Mouse (Mus musculus) cerebellum, adult 18-20 months (tissue): ENCODE data around the gene Zfp185.

ENCODE experiments used
- DNase-seq, 2 experiments: peaks; one replicate each; pipeline ENCODE4 v3.0.0; 2021

Zfp185 gene

DNA sequence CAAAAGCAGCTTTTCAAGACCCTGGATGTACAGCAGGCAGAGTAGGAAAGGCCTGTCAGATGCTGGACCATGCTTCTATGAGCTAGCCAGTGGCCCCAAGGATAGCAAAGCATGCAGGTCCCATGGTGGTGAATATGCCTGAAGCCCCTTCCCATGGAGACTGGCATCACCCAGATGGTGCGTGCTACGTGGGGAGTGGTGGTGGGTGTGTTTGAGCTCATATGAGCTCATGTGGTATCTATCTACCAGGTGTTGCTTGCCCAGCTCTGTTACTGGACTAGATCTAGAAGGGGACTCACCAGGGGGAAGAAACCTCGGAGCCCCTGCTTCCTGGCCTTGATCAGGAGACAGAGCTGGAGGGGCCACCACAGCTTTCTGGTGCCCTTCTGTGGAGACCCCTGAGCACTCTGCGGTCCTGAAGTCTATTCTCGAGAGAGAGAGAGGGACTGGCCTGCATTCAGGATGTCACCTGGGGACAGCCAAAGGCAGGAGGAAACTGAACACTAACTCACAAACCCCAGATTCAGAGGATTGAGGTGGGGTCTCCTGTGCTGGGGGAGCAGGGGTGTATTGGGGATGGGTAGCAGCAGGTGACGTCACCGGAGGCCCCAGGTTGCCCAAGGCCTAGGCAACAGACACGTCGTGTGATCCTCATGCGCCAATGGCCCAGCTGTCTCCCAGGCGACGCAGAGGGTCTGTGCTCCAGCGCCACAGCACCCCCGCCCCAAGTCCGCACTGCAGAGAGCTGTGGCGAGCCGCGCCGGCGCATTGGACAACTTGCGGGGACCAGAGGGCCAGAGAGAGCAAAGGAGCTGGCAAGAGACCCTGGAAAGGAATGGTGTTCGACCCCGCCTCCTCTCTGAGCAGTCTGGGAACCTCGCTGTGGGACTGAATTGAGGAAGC is 76.6 kb downstream of the Zfp185 start:
- DNase-seq: peak; percentile 19 to 44

DNA sequence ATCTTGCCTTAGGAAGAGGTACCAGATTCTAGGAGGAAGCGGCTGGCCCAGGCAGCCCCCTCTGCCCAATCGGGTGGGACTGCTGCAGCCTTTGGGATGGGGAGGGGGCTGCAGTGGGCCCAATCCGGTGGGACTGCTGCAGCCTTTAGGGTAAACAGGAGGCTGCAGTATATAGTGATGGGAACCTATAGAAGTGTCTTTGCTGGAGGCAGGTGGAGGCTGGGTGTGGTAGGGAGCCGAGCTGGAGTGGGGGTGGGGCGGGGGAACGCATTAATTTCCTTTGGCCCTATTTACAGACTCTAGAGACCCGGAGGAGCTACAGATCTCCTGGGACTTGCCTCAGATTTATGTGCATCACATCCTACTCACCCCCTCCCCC is 77.3 kb downstream of the Zfp185 start, which contains the start of gene Pnma3:
Gene Pnma3 (plus strand): TSS at position 373 of the 379 bp plus-strand sequence.
- DNase-seq: peak; percentile 9 to 18

DNA sequence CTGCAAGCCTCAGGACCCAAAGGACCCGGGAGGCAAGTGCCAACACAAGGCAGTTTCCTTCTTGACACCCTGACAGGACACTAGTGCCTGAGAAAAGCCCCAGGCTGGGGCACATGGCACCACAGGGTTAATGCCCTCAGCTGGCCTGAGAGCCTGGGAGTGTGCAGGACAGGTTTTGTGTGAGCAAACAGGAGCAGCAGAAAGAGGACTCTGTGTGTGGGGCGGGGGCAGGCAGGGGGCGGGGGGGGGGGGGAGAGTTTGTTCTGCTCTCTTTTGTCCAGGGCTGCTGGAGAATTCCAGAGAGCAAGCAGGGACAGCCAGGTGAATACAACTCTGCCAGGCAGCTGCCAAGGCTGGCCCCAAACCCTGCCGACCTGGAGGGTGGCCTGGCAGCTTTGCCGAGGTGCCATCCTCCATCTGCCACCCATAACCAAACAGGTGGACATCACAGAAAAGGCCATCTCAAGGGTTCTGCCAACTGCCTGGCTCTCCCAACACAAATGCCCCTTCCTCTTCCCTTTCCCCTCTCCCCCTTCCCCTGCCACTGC is 79.7 kb downstream of the Zfp185 start:
- peak; percentile 24 to 27 for DNase-seq
